Mouse (Mus musculus) kidney, postnatal 10 days (tissue): Measurements from ENCODE around the gene Eif5.
"Not testable (repeated sequence)": the region's sequence is repeated elsewhere in the genome, so short reads cannot be mapped to it uniquely, and the experiment has no call there.

Experiments
- DNase-seq: peaks from one replicate; pipeline ENCODE4 v3.0.0; 2021; ENCODE audit warnings: mixed read lengths

Gene Eif5

GRCm38 (mm10) chr12:111527643-111528281 lies 10.1 kb upstream of the Eif5 start:
- DNase-seq, result no peak

GRCm38 (mm10) chr12:111529192-111529591 lies 8.6 kb upstream of the Eif5 start:
- peak; percentile 24 for DNase-seq

GRCm38 (mm10) chr12:111533096-111533794 lies 4.6 kb upstream of the Eif5 start:
- DNase-seq, result no peak

DNA sequence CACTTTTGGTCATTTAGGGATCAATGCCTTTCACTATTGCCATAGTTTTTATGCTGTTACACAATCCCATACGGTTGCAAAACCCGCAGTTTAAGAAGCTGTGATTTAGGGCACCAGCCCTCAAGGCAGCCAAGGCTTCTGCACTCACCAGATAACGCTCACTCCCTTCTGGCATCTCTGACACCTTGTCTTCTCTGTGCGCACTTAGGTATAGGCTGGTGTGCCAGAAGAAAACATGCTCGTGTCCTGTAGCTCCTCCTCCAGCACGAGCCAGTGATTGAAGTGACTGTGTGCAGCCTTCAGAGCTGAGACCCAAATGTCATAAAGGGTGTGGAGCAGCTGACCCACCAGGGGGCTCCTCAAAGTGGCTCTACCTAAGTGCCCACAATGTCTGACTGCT lies 2.5 kb upstream of the Eif5 start:
- no peak for DNase-seq

DNA sequence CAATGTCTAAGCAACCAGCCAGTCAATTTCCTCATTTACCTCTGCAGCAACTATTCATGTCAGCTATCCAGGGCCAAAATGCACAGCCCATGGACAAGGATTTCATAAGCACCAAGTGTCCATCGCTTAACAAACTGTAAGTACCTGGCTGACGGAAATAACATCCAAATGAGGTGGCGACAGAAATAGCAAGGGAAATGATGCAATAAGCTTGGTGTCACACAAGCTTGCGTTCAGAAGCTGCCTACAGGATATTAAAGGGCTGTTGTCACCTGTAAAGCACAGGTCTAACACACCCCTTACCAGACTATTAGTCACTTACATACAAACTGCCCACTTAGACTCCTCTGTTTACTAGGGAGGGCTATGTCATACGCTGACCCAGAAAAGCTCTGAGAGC lies 2.1 kb upstream of the Eif5 start:
- no peak for DNase-seq

- no peak for DNase-seq
Observed at GRCm38 (mm10) chr12:111536746-111537145, 1.1 kb upstream of the Eif5 start.

- DNase-seq, result no peak
Observed at GRCm38 (mm10) chr12:111537341-111537740, 475 bp upstream of the Eif5 start.

GRCm38 (mm10) chr12:111538292-111539040 lies 650 bp downstream of the Eif5 start:
- peak; percentile 92 for DNase-seq

DNA sequence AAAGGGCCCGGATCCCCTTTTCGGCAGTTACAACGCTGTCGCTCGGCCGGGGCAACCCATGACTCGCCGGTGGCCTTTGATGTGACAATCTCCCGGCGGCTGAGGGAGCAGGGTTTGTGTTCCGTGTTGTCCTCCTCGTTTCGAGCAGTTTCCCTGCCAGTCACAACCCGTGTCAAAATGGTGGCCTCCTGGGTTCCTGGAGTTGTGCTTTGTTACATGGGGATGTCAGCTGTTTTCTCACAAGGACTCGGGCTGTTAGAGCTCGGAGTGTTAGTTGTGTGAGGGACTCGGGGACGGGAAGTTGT lies 1.2 kb downstream of the Eif5 start:
- DNase-seq, result no peak

GRCm38 (mm10) chr12:111547070-111547469 lies 9.3 kb downstream of the Eif5 start:
- DNase-seq, result no peak

GRCm38 (mm10) chr12:111548555-111549289 lies 10.9 kb downstream of the Eif5 start:
- DNase-seq, result no peak

- no peak for DNase-seq
Observed at GRCm38 (mm10) chr12:111550679-111551078, 12.9 kb downstream of the Eif5 start.

GRCm38 (mm10) chr12:111552342-111552741 lies 14.5 kb downstream of the Eif5 start:
- no peak for DNase-seq

DNA sequence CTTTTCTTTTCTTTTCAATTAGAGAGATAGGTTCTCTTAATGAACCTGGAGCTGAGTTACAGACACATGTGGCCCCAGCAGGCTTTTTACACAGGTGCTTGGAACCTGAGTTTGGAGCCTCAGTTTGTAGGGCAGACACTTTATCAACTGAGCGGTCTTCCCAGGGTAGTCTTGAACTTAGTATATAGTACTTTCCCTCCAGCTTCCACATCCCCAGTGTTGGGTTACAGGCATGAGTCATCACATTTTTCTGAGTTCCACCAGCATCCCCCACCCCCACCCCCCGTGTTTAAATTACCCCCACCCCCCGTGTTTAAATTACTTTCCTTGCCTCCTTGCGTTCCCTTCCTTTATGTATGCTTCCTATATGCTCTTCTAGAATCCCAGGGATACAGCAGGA lies 17.5 kb downstream of the Eif5 start:
- DNase-seq, result no peak

DNA sequence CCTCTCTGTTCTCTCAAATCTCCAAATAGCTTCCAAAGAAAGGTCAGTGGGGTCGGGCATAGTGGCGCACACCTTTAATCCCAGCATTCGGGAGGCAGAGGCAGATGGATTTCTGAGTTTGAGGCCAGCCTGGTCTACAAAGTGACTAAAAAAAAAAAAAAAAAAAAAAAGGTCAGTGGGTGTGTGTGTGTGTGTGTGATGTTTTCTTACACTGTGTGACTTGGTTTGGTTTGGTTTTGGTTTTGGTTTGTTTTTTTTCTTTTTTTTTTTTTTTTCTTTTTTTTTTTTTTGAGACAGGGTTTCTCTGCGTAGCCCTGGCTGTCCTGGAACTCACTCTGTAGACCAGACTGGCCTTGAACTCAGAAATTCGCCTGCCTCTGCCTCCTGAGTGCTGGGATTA lies 18.1 kb downstream of the Eif5 start:
- DNase-seq, result not testable (repeated sequence)

GRCm38 (mm10) chr12:111557538-111557937 lies 19.7 kb downstream of the Eif5 start:
- no peak for DNase-seq

DNA sequence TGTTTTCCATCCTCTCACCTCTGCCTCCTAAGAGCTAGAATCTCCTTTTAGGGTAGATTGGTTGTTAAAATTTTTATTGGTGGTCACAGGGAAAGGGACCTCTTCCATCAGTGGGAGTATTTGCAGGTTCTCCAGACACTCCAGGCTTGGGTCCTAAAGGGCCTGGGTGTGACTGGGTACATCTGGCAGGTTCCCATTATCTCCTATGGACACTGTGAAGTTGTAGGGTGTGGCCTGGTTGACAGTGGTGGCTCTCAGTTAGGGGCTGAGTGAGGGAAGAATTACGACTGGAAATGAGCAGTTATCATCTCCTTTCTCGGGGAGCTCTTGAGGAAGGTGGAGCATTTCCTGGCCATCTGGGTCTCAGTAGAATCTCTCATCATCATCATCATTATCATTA lies 20.8 kb downstream of the Eif5 start:
- no peak for DNase-seq

DNA sequence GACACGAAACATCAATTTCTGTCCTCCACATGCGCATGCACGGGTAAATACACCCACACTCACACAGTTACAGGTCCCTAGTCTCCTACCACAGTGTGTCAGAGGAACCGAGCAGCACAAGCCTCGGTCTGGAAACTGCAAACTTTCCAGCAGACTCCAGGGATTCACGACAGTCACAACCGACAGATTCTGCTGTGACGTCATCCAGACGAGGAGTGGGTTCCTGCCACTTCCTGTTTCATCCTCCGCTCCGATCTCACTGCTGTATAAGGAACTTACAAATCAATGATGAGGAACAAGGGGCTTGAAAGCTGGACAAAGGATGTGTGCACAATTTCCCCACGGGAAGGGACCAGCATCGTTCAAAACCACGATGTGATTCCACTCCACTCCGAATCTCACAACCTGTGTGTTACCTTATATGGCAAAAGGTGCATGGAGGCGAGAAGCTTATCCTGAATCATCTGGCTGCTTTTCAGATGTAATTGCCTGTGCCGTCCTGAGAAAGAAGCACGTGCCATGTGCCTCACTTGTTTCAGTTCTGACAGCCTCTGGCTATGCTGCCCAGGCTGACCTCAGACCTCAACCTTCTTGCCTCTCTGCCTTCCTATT lies 21.9 kb downstream of the Eif5 start:
- DNase-seq, result peak; percentile 45

- no peak for DNase-seq
Observed at GRCm38 (mm10) chr12:111560286-111560685, 22.5 kb downstream of the Eif5 start.

DNA sequence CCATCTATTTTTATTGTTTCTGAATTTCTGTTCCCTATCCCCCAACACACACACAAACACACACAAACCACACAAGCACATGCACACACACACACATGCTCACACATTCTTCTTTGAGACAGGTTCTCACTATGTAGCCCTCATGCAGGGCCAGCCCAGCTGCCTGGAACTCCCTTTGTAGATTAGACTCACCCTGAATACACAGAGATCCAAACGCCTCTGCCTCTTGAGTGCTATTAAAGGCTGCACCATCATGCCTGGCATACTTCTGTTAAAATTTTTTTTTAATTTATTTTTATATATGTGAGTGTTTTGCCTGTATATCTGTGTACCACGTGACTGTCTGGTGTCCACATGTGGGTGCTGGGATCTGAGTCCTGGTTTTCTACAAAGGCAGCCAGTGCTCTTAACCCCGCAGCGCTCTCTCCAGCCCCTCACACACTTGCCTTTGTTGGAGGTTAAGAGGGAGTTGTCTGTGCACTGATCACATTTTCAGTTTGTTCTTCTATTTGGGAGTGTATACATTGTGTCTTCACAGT lies 24.5 kb downstream of the Eif5 start:
- no peak for DNase-seq

GRCm38 (mm10) chr12:111563076-111563629 lies 25.3 kb downstream of the Eif5 start:
- DNase-seq, result no peak

- no peak for DNase-seq
Observed at GRCm38 (mm10) chr12:111565363-111565762, 27.5 kb downstream of the Eif5 start.
